Mouse (Mus musculus) cerebellum, postnatal 10 days (tissue): ENCODE measurements at regions not wholly inside any gene's neighbourhood (a gene's known extent, or its start where the extent isn't known, plus 50 kb on each side); places are given as distances from the start of the nearest gene placed in this dataset.
"Not testable (repeated sequence)": the region's sequence is repeated elsewhere in the genome, so short reads cannot be mapped to it uniquely, and the experiment has no call there.

ENCODE experiments used
- DNase-seq, 2 experiments: peaks; one replicate each; pipeline ENCODE4 v3.0.0; 2021; ENCODE audit warnings: mixed read lengths in 2 of 2

- not testable (repeated sequence) for DNase-seq
These were observed 820.9 kb downstream of the Kcnt2 start for GRCm38 (mm10) chr1:141066830-141067229.

DNA sequence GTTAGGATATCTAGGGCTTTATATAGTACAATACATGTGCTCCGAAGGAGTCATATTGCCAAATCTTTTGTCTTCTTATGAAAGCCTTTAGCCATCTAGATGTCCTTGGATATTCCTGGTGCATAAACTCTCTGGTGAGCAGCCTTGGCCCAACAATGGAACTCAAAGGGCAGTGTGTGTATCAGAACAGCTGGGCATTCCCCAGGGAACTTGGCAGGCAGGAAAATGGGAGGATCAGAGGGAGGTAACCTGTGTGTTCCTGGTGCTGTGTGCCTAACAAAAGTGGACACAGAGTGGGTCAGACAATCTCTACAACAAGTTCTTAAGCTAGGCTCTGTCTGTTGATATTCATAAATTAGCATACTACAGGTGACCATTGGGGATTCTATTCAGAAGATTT, 851.6 kb downstream of the Kcnt2 start:
- no peak for DNase-seq

DNA sequence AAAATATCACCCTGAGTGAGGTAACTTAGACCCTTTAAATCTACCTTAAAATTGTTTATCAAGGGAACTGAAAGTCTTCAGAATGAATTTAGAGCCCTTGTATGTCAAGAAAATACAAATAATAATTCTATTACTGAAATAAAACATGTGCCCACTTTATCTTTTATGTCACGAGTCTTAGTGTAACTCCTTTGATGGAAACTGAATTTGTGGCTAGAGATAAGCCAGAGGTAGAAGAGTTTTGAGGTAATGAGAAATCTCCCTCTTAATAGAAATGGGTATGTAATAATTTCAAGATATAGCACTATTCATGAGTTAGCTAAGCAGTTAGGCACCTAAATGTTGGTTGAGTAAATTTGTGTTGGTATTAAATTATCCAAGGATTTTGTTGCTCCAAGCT, 856.6 kb downstream of the Kcnt2 start:
- DNase-seq = no peak

- DNase-seq = peak; percentile 51 to 64
These were observed 858.1 kb downstream of the Kcnt2 start for GRCm38 (mm10) chr1:141104034-141104433.

- peak; percentile 6 to 8 for DNase-seq
These were observed 858.7 kb downstream of the Kcnt2 start for GRCm38 (mm10) chr1:141104633-141105032.

DNA sequence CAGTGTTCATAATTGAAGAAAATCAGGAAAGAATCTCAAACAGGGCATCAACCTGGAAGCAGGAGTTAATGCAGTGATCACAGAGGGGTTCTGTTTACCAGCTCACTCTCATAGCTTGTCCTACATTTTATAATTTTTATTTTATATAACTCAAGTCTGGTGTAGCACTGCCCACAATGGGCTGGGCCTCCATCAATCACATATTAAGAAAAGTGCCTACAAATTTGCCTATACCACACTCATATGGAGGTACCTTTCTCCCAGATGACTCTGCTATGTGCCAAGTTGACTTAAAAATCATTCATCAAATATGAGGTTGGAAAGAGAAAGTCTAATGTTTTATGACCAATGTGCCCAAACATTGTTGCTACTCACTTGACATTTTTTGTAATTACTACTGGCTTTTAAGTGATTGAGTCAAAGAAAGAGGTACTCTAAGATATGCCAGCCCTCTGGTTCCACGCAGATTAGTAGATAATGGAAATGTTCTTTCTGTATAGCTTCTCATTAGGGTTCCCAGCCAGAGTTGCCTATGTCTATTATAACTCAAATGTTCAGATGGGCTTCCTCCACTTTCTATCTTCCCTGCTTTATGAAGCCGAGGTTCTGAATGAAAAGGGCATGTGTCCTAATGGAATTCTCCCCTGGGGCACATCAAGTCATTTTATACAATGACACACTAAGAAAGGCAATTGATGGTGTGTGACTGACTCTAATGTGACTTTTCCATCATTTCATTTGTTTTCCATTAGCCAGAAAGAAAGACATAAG, 891.0 kb downstream of the Kcnt2 start:
- DNase-seq = no peak

GRCm38 (mm10) chr1:141140157-141140556, 894.2 kb downstream of the Kcnt2 start:
- not testable (repeated sequence) for DNase-seq

- DNase-seq = no peak
These were observed 899.8 kb downstream of the Kcnt2 start for GRCm38 (mm10) chr1:141145759-141146158.

GRCm38 (mm10) chr1:141149899-141150298, 903.9 kb downstream of the Kcnt2 start:
- DNase-seq = no peak

DNA sequence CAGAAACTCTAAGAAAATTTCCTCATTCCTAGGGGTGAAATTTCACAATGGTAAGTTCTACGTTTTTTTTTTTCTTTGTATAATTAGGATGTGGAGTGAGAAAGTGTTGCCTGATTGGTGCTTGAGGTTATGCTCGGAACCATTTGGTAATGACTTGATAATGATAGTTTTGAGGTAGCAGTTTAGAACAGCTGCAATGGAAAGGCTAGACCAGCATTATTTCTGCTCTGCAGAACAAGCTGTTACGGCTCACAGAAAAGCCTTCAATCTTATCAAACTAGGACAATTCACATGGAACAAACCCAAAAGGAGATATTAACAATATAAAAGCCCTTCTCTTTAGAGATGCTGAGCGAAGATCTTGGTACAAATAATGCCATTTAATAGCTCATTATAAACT, 908.6 kb downstream of the Kcnt2 start:
- no peak for DNase-seq

GRCm38 (mm10) chr1:141161772-141162171, 915.8 kb downstream of the Kcnt2 start:
- no peak for DNase-seq
